Mouse (Mus musculus) fat pad, adult 2 months (tissue): ENCODE results near the gene Asb2.
A peak's percentile ranks its signal among the peaks of the same experiment; 100 is the strongest.

Experiments used
- DNase-seq: peaks from one replicate; pipeline ENCODE4 v3.0.0-alpha.2; 2011; ENCODE audit warnings: low read depth, low spot score; ENCODE audit errors: extremely low read depth

Gene Asb2

GRCm38 (mm10) chr12:103361539-103362307, 5.9 kb upstream of the Asb2 start:
- DNase-seq, result no peak

GRCm38 (mm10) chr12:103360812-103361211, 5.0 kb upstream of the Asb2 start:
- no peak for DNase-seq

- no peak for DNase-seq
Observed at GRCm38 (mm10) chr12:103358951-103359801, 3.4 kb upstream of the Asb2 start.

- DNase-seq, result no peak
Observed at GRCm38 (mm10) chr12:103358216-103358615, 2.4 kb upstream of the Asb2 start.

DNA sequence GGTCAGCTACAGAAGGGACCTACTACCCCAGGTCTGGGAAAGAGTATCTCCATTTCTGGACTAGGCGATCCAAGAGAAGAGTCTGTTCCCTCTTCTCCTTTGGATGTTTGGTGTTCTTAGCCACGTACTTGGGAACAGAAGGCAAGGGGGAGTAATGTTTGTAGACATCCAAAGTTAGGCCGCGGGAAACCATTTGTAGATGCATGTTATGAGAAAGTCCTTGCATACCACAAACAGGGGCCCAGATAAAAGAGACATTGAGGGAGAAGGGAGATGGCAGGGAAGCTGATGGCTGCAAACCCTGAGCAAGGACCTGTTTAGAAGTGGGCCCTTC, 581 bp upstream of the Asb2 start:
- DNase-seq, result no peak

GRCm38 (mm10) chr12:103353538-103353937, 2.3 kb downstream of the Asb2 start:
- DNase-seq, result no peak

DNA sequence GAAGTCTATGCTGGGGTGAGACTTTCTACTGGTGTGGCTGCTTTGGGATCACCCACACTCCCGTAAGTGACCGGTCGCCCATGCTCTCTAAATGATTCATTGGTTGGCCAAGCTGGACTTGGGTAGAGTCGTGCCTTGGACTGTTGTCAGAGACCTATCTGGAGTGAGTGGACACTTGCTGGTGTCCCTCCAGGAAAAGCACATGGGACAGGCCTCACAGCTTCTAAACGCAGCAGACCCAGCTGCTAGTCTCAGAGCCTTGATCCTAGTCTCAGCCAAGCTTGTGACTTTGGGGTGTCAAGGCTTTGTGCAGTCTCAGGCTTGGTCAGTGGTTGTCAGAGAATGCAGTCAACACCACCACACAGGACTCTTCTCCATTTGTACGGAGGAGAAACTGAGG, 3.1 kb downstream of the Asb2 start:
- no peak for DNase-seq

DNA sequence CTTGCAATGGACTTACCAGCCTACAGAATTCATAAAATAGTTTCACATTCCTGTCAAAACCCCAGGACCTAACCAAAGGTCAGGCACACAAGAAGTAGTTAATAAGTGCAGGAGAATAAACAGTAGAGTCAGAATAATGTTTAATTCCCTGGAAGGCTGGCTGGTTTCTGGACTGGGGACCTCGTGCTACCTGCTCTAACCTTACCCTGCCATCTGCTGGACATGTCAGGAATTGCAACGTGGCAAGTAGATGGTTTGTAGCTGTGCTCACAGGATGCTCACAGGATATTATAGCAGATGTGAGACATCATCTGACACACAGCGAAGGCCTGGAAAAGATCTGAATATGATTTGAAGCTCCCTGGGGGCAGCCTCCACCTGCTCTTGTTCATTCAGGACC, 7.3 kb downstream of the Asb2 start:
- DNase-seq, result no peak

DNA sequence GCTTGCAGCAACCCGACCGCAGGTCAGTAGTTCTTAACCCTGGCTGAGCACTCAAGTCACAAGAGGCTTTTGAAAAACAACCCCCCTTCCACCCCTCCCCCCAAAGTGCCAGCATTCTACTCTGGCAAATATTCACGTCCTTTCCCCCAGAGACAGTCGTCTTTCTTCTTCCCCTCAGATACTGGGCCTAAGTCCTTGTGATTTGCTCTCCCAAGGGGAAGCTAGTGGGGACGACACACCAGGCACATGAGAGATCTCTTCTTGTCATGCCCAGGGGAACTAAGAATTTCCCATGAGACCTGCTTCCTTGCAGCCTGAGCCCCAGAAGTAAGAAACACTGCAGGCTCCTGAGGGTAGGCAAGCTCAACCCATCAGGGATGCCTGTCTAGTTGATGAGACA, 8.4 kb downstream of the Asb2 start:
- no peak for DNase-seq

GRCm38 (mm10) chr12:103346945-103347344, 8.9 kb downstream of the Asb2 start:
- no peak for DNase-seq

GRCm38 (mm10) chr12:103344934-103345333, 10.9 kb downstream of the Asb2 start:
- no peak for DNase-seq

DNA sequence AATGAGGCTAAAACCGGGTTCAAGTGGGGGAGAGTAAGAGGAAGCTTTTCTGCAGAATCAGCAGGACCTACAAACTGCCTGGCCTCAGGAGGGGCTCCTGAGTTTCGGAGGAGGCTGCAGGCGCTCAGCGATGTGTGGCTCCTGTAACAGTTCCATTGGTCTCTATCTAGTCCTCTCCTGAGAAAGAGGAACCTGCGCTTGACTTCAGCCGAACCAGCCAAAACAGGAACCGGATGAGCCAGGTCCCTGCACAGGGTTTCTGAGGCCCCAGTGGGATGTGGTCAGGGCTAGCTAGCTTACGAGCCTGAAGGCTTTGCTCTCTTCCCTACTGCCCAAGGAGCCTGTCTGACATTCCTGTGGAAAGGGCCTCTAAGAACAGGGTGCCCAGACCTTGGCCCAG, 12.3 kb downstream of the Asb2 start:
- no peak for DNase-seq

DNA sequence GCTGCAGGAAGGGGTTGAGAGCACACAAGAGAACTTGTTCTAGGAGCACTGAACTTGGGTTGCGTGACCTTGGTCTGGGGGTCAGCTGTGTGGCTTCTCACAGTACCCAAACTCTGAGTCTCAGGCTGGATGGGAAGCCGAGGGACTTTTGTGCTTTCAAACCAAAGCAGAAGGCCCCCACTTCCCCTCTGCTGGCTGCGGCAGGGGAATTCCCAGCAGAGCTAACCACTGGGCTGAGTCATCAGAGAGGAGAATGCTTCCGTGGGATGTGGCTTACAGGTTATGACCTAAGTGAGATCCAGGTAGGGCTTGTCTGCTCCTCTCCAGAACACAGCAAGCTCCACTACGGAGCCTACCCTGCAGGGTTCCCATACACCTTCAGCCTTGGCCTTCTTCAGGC, 14.6 kb downstream of the Asb2 start:
- no peak for DNase-seq

DNA sequence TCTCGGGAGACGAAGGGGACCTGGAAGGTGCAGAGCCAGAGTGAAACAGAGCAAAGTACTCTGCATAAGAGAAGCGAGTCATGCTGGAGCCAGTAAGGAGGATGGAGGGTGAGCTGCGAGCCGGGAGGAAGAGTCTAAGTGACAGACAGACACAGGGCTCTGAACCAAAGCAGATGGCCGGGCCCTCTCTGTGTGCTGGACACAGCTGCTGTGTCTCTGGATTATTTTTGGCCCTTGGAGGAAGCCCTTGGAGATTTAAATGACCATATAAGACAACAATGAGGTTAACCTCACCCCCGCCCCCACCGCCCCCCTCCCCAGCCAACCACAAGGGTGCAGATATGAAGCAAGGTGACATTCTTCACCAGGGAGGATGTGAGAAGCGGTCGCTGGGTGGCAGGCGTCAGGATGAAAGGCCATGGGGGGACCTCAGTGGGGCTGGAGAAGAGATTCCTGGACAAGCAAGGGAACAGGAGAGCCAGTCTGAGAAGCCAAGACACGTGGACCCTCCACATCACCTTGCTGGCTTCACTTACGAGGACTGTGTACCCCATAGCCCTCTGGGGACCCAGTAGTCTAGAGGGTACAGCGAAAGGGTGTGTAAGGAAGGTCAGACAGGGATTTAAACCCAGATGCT, 17.5 kb downstream of the Asb2 start:
- no peak for DNase-seq

DNA sequence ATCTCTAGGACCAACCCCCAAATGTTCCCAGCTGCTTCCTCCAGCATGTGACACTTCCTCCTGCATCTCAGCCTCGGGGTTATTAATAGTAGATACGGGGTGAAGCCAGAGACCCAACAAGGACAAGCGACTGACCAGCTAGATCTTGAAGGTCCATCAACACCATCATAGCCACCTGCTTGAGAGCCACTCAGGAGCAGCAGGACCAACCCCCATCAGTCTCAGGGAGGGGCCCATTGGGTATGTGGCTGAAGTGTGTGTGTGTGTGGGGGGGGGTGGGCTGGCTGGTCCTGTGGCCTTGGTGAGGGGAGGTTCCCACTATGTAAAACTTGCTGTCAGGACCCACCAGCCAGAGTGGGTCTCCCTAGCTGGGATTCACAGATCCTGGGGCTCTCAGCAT, 19.0 kb downstream of the Asb2 start:
- no peak for DNase-seq

DNA sequence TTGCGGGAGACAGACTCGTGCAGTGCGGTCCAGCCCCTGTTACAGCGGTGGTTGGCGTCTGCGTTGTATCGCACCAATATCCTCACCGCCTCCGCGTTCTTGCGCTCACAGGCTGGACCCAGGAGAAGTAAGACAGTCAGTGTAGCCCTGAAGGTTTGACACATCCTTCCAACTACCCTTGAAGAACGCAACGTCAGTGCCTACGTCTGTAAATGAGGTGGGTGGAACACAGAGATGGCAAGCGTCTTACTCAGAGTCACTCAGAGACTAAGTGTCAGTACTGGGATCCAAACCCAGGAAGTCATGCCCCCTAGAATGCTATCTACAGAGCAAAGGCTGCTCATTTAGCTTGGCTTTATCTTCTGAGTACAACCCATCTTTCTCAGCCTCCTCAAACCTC, 22.4 kb downstream of the Asb2 start:
- no peak for DNase-seq

GRCm38 (mm10) chr12:103332879-103333278, 22.9 kb downstream of the Asb2 start:
- no peak for DNase-seq

DNA sequence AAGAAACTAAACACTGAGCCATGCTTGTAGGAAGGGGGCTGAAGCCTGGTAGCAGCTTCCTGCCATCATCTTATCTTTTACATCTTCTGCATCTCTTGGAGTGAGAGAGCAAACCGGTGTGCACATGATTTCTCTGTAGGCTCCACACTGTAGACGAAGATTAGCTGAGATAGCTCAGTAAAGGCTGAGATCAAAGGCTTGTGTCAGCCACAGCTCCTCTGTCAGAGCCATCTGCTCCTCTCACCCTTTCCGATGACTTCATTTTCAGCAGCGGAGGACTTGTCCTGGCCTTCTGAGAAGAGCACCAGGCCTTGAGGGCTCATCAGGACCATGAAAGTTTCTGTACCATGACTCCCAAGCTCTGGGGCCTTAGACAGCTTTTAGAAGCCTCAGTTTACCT, 24.3 kb downstream of the Asb2 start:
- no peak for DNase-seq

DNA sequence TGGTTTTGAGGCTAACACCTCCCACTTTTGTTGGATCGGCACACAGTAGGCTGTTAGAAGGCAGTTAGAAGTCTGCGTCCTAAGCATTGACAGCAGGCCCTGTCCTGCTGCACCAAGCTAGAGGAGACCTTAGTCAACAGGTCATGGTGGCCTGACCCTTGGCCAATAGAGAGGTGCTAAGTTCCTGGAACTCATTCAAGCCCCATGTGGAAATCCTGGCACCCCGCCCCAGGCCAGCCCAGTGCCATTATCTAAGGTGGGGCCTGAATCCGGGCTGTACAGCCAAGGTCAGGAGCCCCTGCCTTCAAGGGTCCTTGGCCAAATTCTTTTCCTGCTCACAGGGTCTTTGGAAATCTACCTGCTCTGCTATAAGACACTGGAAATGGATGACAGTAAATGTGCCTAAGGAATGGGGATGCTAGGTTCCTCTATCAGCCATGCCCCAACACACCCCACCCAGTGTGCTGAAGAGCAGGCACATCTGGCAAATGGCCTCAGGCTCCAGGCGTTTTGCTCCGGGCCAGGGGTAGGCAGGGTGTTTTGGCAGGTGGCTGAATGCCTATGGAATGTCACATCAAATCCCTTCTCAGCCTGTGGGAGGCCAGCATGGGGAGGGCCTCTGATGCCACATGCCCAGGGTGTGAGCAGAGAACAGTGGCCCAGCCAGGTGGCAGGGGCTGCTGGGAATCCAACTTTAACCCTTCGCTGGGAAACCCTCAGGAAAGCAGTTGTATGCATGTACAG, 27.2 kb downstream of the Asb2 start:
- no peak for DNase-seq

DNA sequence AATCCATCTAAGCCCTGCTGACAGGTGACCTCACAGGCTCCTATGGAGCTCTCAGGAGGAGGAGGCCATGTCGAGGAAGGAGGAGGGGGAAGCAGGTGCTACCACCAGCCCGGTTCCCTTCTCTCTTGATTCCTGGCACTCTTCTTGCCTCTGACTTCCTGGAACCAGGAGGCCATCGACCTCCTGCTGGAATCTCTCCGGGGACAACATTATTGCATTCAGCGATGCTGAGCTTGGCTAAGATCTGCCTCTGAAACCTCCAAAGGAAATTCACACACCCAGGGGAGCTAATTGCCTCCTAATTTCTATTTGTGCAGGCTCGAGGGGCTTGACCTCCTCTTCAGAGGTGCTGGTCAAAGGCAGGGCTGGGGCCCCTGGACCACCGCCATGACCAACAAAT, 28.7 kb downstream of the Asb2 start:
- DNase-seq, result no peak

GRCm38 (mm10) chr12:103326569-103326968, 29.2 kb downstream of the Asb2 start:
- DNase-seq, result peak; percentile 69
